Mouse (Mus musculus) urinary bladder, postnatal 4 days (tissue): ENCODE results near the gene Tusc2.
"Not testable (repeated sequence)": the region's sequence is repeated elsewhere in the genome, so short reads cannot be mapped to it uniquely, and the experiment has no call there.

Experiments used
- DNase-seq, 2 experiments: peaks; one replicate each; pipeline ENCODE4 v3.0.0; 2021 to 2022; ENCODE audit warnings: low spot score in 2 of 2

The Tusc2 gene

DNA sequence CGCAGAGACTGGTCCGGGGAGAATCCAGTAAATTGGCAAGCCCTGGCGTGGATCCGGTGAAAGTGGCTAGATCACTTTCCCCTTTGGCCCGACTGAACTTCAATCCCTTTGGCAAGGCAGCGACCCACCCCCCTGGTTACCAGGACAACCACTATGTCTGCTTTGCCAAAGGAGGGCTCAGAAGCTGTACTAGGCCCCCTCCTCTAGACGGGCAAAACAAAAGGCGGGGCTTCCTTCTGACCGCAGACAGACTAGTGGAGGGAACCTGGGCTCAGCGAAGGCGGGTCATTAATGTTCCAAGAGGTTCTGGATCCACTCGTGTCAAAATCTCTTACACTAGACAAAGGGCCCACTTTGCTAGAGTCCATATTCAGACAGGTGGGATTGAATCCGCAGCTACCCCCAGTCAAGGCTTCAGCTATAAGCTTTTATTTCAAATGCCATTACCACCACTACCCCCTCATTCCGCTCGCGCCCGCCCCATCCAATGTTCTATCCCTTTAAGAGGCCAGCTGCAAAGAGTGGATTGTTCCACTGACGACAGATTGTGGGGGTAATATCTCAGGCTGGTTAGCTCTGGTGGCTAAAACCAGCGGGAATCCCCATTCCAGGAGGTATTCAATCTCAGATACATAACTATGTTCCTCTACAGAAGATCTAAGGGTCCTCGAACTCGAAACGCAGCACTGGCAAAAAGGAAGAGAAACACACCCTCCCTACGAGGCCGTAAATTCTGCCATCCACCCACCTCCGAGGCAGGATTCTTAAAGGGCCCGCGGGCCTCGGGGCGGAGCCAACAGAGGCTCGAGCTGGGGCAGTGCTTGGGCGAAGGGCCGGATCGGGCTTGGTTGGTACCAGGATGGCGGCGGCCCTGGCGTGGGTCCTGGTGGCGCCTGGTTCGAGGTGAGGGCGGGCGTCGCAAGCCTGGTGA, 5.5 kb downstream of the Tusc2 start:
- DNase-seq: peak; percentile 80 to 84

DNA sequence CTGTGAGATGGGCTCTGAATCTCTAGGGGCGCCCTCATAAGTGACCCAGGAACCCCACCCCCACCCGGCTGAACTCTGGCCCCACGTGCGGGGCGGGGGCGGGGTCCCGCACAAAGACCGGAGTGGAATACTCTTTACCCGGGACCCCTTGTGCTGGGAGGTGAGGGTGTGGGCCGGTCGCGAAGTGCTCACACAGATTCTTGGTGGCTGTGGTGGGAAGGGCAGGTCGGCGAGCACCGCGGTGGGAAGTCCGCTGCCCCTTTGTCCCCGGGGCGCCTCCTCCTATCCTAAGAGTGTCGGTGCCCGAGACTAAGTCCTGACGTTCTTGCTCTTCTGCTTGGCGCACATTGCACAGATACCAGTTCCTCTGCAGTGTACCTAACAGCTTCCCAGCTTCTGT, 6.2 kb downstream of the Tusc2 start:
- peak in 1 of 2 experiments; percentile 55 for DNase-seq

DNA sequence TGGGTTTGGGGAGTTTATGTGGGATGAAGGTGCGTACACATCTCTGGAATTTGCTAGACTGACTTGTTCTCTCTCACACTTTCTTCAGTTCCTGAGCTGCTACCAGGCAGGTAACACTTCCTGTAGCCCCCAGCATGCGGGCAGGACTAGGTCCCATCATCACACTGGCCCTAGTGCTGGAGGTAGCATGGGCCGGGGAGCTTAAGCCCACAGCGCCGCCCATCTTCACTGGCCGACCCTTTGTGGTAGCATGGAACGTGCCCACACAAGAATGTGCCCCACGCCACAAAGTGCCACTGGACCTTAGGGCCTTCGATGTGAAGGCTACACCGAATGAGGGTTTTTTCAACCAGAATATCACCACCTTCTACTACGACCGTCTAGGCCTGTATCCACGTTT, 7.0 kb downstream of the Tusc2 start:
- DNase-seq: no peak

DNA sequence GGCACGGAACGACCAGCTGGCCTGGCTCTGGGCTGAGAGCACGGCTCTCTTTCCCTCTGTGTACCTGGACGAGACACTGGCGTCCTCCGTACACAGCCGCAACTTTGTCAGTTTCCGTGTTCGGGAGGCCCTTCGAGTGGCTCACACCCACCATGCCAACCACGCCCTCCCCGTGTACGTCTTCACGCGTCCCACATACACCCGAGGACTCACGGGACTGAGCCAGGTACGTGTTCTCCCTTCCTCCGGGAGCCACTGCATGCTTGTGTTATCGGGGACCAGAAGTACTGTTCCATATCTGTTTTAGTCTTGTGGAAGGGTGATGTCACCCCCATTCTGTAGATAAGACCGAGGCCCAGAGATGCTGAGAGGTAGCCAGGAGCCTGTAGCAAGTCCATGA, 7.8 kb downstream of the Tusc2 start:
- no peak for DNase-seq

DNA sequence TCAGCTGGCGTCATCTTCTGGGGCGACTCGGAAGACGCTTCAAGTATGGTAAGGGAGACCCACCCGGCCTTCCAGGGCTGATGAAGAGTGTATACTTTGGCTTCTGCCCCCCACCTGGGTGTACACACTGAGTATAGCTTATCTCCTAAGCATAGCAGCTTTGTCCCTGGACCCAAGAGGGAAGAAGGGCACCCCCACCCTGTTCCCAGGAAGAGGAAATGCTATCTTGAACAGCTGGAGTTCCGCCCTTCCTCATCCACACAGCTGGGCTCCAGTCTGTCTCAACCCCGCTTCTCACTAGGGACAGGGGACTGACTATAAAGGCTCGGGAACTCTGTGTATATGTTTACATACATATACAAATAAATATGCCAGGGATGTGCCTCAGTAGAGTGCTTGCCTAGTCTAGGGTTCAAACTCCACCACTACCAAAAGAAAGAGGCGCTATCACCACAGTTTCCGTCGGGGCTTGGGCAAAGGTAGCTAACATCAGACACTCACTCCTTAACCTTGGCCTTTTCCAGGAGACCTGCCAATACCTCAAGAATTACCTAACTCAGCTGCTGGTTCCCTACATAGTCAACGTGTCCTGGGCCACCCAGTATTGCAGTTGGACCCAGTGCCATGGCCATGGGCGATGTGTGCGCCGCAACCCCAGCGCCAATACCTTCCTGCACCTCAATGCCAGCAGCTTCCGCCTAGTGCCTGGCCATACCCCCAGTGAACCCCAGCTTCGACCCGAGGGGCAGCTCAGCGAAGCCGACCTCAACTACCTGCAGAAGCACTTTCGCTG, 8.7 kb downstream of the Tusc2 start:
- DNase-seq: no peak

DNA sequence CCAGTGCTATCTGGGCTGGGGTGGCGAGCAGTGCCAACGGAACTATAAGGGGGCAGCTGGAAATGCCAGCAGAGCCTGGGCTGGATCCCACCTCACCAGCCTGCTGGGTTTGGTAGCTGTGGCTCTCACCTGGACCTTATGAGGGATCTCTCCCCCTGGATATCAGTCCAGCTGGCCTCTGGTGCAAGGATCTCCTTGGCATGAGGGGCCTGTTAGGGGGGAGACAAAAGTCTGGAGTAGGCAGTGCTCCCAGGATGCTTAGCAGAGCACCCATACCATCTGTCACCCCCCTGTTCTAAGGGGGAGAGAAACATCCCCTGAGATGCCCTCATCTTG, 9.2 kb downstream of the Tusc2 start:
- no peak for DNase-seq

DNA sequence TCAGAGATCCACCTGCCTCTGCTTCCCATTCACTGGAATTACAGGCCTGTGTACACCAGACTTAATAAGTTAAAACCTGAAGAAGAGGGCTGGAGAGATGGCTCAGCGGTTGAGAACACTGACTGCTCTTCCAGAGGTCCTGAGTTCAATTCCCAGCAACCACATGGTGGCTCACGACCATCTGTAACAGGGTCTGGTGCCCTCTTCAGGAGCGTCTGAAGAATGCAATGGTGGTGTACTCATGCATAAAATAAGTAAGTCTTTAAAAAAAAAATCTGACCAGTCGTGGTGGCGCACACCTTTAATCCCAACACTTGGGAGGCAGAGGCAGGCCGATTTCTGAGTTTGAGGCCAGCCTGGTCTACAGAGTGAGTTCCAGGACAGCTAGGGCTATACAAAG, 10.7 kb downstream of the Tusc2 start:
- not testable (repeated sequence) for DNase-seq

DNA sequence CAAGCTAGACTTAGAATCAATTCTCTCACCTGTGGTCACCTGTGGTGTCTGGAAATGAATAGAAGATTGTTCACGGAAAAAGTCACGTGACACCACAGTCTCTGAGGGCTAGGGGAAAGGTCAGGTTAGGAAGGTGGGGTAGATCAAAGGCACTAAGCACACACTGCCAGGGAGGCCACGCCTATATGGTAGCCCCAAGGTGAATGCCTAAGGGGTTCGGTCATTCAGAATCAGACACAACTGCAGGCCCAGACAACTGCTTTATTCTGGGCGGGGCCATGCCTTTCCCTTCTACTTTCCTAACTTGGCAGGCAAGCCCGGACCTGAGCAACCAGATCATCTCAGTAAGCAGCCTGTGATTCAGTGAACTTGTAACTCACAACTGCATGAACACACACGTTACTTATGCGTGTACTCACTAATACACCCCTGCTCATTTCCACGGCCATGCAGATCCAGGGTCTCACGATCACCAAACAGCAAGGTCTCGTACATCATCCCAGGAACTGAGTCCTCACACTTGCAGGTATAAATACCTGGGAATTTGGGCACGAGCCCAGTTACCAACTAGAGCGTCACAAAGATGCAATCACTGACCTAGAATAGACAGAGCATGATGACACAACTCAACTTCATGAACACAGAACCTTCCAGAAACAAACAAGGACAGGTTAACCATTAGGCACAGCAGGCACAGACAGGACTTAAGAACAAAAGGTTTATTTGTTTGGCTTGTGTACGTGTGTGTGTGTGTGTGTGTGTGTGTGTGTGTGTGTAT, 12.7 kb downstream of the Tusc2 start:
- peak in 1 of 2 experiments; percentile 58 for DNase-seq

DNA sequence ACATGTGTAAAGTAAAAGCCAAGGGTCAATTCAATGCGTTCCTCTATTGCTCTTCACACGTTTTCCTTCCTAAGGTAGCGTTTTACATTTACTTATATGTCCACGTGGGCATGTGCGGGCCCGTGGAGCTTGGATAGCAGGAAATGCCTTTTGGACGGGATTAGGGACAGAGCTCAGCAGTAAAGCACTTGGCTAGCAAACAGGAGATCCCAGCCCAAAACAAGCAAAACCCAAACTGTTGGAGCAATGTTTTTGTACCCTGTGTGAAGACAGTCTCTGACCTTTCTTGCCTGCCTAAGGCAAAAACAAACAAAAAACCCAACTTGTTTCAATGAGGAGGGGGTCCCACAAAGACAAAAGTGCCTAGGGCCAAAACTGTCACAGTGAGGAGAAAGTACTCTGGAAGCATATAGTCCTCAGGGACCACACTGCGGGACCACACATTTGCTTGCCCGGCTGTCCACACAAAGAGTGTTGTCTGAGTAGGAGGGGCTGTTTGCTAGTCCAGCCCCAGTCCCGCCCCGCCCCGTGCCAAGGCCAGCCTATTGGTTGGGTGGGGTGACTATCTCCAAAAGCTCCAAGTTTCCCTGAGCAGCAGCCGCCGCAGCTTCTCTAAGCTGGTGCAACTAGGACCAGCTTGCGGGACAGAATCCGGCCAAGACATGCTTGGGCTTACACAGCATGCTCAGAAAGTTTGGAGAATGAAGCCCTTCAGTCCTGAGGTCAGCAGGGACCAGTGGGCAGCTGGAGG, 13.5 kb downstream of the Tusc2 start, which contains the start of gene Hyal1:
TSS of gene Hyal1 (plus strand) at position 571 of the 751 bp plus-strand sequence.
- peak; percentile 83 to 88 for DNase-seq

DNA sequence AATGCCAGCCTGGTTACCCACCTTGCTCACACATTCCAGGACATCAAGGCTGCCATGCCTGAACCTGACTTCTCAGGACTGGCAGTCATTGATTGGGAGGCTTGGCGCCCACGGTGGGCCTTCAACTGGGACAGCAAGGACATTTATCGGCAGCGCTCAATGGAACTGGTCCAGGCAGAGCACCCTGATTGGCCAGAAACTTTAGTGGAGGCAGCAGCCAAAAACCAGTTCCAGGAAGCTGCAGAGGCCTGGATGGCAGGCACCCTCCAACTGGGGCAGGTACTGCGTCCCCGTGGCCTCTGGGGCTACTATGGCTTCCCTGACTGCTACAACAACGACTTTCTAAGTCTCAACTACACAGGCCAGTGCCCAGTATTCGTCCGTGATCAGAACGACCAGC, 14.8 kb downstream of the Tusc2 start:
- no peak for DNase-seq

DNA sequence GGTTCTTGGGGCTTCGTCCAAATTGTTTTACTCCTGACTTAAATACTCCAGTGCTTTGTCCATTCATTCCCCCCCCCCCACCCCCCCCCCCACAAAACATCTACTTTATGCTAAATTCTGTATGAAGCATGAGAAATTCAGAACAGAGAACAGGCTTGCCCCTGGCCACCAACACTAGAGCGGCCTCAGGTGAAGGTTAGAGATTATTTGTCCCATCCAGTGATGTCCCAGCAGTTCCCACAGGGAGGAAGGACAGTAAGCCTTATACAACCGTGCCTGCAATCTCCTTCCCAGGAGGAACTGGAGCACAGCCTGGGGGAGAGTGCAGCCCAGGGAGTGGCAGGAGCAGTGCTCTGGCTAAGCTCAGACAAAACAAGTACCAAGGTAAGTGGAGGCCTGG, 15.5 kb downstream of the Tusc2 start, which contains the start of gene Naa80:
TSS of gene Naa80 (plus strand) at position 301 of the 400 bp plus-strand sequence.
- DNase-seq: no peak

DNA sequence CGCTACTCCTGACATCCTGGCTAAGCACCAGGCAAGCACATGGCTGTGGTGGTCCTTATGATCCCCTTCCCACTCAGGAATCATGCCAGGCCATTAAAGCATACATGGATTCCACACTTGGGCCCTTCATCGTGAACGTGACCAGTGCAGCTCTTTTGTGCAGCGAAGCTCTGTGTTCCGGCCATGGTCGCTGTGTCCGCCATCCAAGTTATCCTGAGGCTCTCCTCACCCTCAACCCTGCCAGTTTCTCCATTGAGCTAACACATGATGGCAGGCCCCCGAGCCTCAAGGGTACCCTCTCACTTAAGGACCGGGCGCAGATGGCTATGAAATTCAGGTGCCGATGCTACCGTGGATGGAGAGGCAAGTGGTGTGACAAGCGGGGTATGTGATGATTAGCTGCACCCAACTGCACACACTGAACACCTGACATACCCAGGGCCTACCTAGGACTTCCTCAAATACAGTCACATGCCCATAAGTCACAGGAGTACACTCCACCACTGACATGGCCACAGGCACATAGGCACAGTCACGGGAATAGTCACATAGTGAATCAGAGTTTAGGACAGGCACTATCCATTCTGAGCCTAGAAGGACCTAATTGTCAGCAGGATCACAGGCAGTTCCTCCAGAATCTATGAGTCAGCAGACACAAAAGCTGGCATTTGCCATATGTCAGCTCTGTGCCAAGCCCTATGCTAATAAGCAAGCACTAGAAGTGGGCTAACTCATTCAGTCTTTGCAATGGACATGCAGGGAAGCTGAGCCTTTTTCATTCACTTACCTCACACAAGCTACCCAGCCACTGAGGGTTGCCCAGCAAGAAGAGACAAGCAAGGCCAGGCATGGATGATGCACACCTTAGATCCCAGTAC, 16.2 kb downstream of the Tusc2 start:
- no peak for DNase-seq

DNA sequence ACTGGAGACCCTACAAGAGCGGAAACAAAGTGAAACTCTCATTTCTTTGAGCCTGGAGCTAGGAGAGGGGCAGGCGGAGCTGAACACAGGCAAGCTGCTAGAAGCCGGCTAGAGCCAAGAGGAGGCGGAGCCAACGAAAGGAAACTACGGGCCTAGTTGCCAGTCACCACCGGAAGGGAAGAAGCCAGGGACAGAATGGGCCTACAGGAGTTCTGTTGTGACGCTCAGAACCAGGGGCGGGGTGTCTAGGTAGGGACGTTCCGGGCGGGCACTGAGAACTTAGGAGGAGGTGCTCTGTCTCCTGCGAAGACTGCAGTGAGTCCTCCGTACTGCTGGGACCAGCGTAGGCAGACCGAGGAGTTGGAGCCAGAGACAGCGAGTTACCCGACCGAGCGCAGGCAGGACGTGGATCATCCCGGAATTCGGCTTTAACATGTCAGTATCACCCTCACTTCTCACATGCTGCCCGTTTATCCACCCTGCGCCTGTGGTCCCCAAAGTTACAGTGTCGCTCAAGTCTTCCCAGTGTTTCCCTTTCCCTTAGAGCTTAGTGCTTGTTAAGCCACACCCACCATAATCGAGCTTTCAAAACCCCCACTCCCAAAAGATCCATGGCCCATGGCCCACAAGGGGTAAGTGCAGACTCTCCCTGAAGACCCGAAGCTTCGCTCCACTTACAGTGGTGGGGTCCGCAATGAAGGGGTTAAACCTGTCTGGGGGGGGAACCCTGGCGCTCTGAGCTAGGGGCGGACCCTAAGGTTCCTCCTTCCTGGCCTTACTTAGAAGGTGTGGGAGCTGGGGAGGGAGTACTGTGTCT, 17.7 kb downstream of the Tusc2 start, which contains the start of gene Hyal3:
TSS of gene Hyal3 (plus strand) at position 318 of the 817 bp plus-strand sequence.
- DNase-seq: peak; percentile 87 to 91

DNA sequence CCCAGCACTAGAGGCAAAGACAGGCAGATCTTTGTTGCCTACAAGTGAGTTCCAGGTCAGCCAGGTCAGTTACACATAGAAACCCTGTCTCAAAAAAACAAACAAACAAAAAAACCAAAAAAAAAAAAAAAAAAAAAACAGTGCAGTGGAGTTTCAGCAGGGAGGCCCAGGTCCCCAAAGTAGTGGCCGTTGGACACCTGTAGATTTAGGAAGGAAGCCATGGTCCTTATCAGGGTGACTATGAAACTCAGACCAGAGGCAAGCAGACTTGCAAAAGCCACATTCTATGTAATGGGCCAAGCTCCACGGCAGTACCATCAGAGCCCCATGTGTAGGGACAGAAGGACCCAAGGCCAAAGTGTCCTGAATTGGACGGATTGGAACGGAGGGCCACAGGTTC, 18.5 kb downstream of the Tusc2 start:
- no peak for DNase-seq

DNA sequence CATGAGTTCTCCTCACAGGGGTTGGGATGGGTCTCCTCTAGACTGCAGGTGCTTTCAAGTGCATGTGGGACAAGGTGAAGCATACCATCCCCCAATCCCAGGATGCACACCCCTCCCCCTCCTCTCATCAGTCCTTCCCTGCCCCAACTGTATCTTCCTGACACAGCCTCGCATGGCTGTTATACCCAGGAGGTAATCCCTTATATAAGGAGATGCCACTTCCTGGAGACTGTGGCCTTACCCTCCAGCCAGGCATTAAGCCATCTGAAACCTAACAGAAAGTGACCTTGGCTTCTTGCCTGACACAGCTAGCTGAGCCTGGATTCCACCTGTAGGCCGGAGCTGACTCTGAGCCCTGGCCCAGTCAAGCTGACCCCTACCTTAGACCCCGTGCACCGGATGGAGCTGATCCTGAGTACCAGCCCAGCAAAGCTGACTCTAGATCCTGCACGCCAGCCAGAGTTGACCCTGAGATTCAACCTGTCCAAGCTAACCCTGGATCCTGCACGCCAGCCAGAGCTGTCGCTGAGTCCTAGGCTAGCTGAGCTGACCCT, 19.5 kb downstream of the Tusc2 start:
- DNase-seq: no peak

DNA sequence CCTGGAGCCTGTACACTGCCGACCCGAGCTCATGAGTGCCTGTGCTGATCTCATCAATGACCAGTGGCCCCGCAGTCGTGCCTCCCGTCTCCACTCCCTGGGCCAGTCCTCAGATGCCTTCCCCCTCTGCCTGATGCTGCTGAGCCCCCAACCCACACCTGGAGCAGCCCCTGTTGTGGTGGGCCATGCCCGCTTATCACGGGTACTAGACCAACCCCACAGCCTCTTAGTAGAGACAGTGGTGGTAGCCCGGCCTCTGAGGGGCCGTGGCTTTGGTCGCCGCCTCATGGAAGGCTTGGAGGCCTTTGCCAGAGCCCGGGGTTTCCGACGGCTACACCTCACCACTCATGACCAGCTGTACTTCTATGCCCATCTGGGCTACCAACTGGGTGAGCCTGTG, 20.1 kb downstream of the Tusc2 start:
- no peak for DNase-seq

DNA sequence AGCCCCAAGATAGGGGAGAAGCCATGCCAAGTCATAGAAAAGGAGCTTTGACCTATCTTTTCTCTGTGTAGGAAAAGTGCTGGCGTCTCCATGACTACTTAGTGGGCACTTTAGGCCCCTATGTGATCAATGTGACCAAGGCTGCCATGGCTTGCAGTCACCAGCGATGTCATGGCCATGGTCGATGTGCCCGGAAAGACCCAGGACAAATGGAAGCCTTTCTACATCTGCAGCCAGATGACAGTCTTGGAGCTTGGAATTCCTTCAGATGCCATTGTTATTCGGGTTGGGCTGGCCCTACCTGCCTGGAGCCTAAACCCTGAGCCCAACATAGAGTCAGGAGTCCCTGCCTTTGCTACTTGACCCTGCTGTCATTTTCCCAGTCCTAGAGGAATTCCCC, 23.4 kb downstream of the Tusc2 start:
- no peak for DNase-seq

DNA sequence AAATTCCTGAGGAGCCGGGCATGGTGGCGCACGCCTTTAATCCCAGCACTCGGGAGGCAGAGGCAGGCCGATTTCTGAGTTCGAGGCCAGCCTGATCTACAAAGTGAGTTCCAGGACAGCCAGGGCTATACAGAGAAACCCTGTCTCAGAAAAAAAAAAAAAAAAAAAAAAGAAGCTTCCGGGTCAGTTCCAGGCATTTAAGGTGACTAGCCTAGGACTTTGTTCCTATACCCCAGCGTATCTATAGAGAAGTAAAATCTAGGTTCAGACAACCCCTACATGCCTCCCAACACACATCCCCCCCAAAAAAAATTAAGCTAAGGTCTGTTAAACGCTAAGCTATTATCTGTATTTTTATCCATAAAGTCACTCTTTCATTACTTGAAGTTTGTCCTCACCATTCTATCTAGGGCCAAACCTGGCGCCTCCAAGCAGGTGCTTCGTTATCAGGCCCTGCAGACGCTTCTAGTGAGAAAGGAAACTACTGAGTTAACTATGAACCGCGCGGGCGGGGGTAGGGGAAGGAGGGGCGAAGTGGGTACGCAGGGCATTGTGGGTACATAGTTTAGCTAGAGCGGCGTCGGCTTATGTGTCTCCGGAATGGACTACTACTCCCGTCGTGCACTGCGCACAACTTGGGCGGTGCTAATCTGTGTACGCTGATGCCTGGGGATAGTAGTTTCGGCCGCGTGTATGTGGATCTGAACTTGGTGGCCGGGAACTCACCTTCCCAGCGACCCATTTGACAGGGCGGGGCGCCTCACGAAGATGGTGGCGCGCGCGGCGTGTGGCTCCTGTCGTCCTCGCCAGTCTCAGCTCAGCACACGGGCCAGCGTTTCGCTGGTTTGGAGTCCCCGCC, 24.1 kb downstream of the Tusc2 start, which contains the start of gene Ifrd2:
TSS of gene Ifrd2 (plus strand) at position 669 of the 859 bp plus-strand sequence.
- DNase-seq: peak; percentile 92 to 94
